Mouse (Mus musculus): ENCODE measurements around the gene Six2.

Six2 gene

GRCm38 (mm10) chr17:85688236-85688910 lies at the start of gene Six2:
Six2 (minus strand) TSS chr17:85688274.
- DNase-seq, result peak in 1 of 2 experiments; percentile 16

- DNase-seq, result no peak
These were observed 49.2 kb upstream of the Six2 start for GRCm38 (mm10) chr17:85737090-85737780.

GRCm38 (mm10) chr17:85731329-85731728 lies 43.3 kb upstream of the Six2 start:
- DNase-seq, result no peak

GRCm38 (mm10) chr17:85730231-85731015 lies 42.3 kb upstream of the Six2 start:
- DNase-seq, result peak in 1 of 2 experiments; percentile 20

GRCm38 (mm10) chr17:85728071-85728718 lies 40.1 kb upstream of the Six2 start:
- DNase-seq, result peak; percentile 68

- DNase-seq, result no peak
These were observed 37.9 kb upstream of the Six2 start for GRCm38 (mm10) chr17:85725988-85726387.

- no peak for DNase-seq
These were observed 35.1 kb upstream of the Six2 start for GRCm38 (mm10) chr17:85723166-85723565.

- DNase-seq, result peak; percentile 24 to 33
These were observed 29.2 kb upstream of the Six2 start for GRCm38 (mm10) chr17:85717266-85717665.

- no peak for DNase-seq
These were observed 27.7 kb upstream of the Six2 start for GRCm38 (mm10) chr17:85715784-85716183.

GRCm38 (mm10) chr17:85714370-85714769 lies 26.3 kb upstream of the Six2 start:
- no peak for DNase-seq

GRCm38 (mm10) chr17:85712874-85713273 lies 24.8 kb upstream of the Six2 start:
- no peak for DNase-seq

GRCm38 (mm10) chr17:85704369-85705260 lies 16.5 kb upstream of the Six2 start:
- no peak for DNase-seq

- peak in 1 of 2 experiments; percentile 53 for DNase-seq
These were observed 12.0 kb upstream of the Six2 start for GRCm38 (mm10) chr17:85700028-85700427.

GRCm38 (mm10) chr17:85698643-85699042 lies 10.6 kb upstream of the Six2 start:
- DNase-seq, result no peak

GRCm38 (mm10) chr17:85697976-85698375 lies 9.9 kb upstream of the Six2 start:
- no peak for DNase-seq

GRCm38 (mm10) chr17:85694499-85694898 lies 6.4 kb upstream of the Six2 start:
- no peak for DNase-seq

- no peak for DNase-seq
These were observed 5.0 kb upstream of the Six2 start for GRCm38 (mm10) chr17:85693101-85693500.

GRCm38 (mm10) chr17:85692594-85692993 lies 4.5 kb upstream of the Six2 start:
- no peak for DNase-seq

GRCm38 (mm10) chr17:85691701-85692536 lies 3.8 kb upstream of the Six2 start:
- DNase-seq, result peak; percentile 42 to 58

- no peak for DNase-seq
These were observed 2.9 kb upstream of the Six2 start for GRCm38 (mm10) chr17:85690969-85691335.

Data from cerebellum, postnatal 14 days (tissue).